Mouse (Mus musculus) thymus, adult 2 months (tissue): ENCODE measurements around the gene Hmbs. TPM values are rescaled to one million over a fixed set of nuclear protein-coding genes. Genes with fewer than 3 reads are reported as not detected.

Experiments used
- DNase-seq: peaks from one replicate; pipeline ENCODE4 v3.0.0; 2021
- H3K27ac ChIP-seq: fragments of 200-500 bp; 2 replicates; pipeline ENCODE4 v1.5.1; 2012; ENCODE audit warnings: low read length, control low read depth; ENCODE audit not compliant: control insufficient read depth, insufficient read depth
- H3K27me3 ChIP-seq: fragments of 200-500 bp; 2 replicates; pipeline ENCODE4 v1.6.1; 2012; ENCODE audit warnings: mild to moderate bottlenecking, low read length, moderate library complexity, mixed read lengths; ENCODE audit not compliant: control insufficient read depth, insufficient read depth
- H3K36me3 ChIP-seq: fragments of 200-500 bp; 2 replicates; pipeline ENCODE4 v1.6.1; 2012; ENCODE audit warnings: mild to moderate bottlenecking, low read length, moderate library complexity; ENCODE audit not compliant: control insufficient read depth, insufficient read depth
- H3K4me1 ChIP-seq: fragments of 200-500 bp; replicated peaks from 2 replicates; pipeline ENCODE4 v1.6.1; 2012; ENCODE audit warnings: low read length; ENCODE audit not compliant: control insufficient read depth, insufficient read depth
- H3K4me3 ChIP-seq: fragments of 200-500 bp; 2 replicates; pipeline ENCODE4 v1.5.1; 2012; ENCODE audit warnings: mild to moderate bottlenecking, low read length, control low read depth, moderate library complexity; ENCODE audit not compliant: control insufficient read depth, insufficient read depth
- CTCF ChIP-seq: fragments of 200-500 bp; IDR thresholded peaks from 2 replicates; pipeline ENCODE4 v1.5.1; 2012; ENCODE audit warnings: mild to moderate bottlenecking, control low read depth, low read length, moderate library complexity, borderline replicate concordance; ENCODE audit not compliant: control insufficient read depth, poor library complexity, insufficient read depth; ENCODE audit errors: extremely low read depth
- POLR2A ChIP-seq: fragments of 200-500 bp; IDR thresholded peaks from 2 replicates; pipeline ENCODE4 v1.6.1; 2012; ENCODE audit warnings: mild to moderate bottlenecking, low read length, control low read depth, moderate library complexity; ENCODE audit not compliant: control insufficient read depth, poor library complexity, insufficient read depth; ENCODE audit errors: extremely low read depth
- WGBS: fragments of 180-500 bp; shearing (Covaris S2); methylation state at CpG from one replicate; pipeline ENCODE4 v1.1.7; 2018; 5-methylcytosine and 5-hydroxymethylcytosine counted together
- polyA plus RNA-seq: library from polyadenylated mRNA; depleted of rRNA; stranded (reverse); fragments of >200 nt; gene quantifications from 2 replicates; pipeline ENCODE4 v1.2.3, GENCODE M21; 2012

Hmbs gene
- polyA plus RNA-seq, 1 experiment: 42.2 TPM

- WGBS: under 1% methylated on average over 44 of the region's 44 CpGs
- TF ChIP-seq CTCF: no peak
- peak; percentile 57; the same call in 1 of the 2 replicates for TF ChIP-seq POLR2A
- Histone ChIP-seq H3K27me3 (no peaks in the 10 kb centered on the region), H3K27ac (peak within 1 kb of the TSS; percentile 65), H3K4me3 (peak within 1 kb of the TSS; percentile 95), H3K36me3 (peaks cover 20% of the 10 kb centered on the region), H3K4me1 (peaks cover 3% of the 10 kb centered on the region)
- peak; percentile 94 for DNase-seq
These were observed 17.3 kb upstream of the Hmbs start, which contains the start of gene Vps11 for GRCm38 (mm10) chr9:44361190-44361917. Gene Vps11 (minus strand): TSS chr9:44361670.

- 64% methylated on average over 4 of the region's 4 CpGs for WGBS
- no peak for TF ChIP-seq POLR2A
- TF ChIP-seq CTCF: no peak
- H3K27me3 ChIP-seq: no peaks in the 10 kb centered on the region
- peak; percentile 47 for DNase-seq
- H3K4me1 ChIP-seq: peaks cover 3% of the 10 kb centered on the region
- H3K36me3 ChIP-seq: peaks cover 61% of the 10 kb centered on the region
- no peak overlapping the region for H3K4me3 ChIP-seq
- H3K27ac ChIP-seq: no peak overlapping the region
These were observed 13.2 kb upstream of the Hmbs start for GRCm38 (mm10) chr9:44357207-44357606.

DNA sequence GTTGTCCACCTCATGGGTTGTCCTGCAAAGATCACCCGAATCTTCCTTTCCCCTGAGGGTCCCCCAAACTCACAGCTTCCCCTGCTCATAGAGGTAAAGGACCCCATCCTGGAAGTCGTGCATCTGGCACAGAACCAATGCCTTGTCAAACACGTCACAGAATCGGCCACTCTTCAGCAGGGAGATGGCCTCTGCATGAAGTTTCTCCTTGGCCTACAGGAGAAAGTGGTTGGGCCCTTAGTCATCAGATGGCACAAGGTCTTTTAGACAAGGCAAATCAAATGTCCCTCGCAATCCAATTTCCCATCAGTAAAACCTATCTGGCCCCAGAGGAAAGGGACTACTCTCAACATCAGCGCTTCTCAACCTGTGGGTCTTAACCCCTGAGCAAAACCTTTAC lies 9.1 kb upstream of the Hmbs start:
- Histone ChIP-seq H3K27ac (no peak overlapping the region), H3K36me3 (peaks cover 87% of the 10 kb centered on the region), H3K27me3 (no peaks in the 10 kb centered on the region), H3K4me1 (peaks cover 3% of the 10 kb centered on the region), H3K4me3 (no peak overlapping the region)
- TF ChIP-seq CTCF (no peak), POLR2A (no peak)
- DNase-seq: no peak
- 95% methylated on average over 6 of the region's 6 CpGs for WGBS

- DNase-seq: no peak
- WGBS: 98% methylated on average over 10 of the region's 10 CpGs
- peaks cover 3% of the 10 kb centered on the region for H3K4me1 ChIP-seq
- H3K27ac ChIP-seq: no peak overlapping the region
- H3K36me3 ChIP-seq: peaks cover 86% of the 10 kb centered on the region
- no peak for TF ChIP-seq CTCF
- TF ChIP-seq POLR2A: no peak
- no peak overlapping the region for H3K4me3 ChIP-seq
- no peaks in the 10 kb centered on the region for H3K27me3 ChIP-seq
These were observed 8.3 kb upstream of the Hmbs start for GRCm38 (mm10) chr9:44352337-44352736.

- Histone ChIP-seq H3K27me3 (no peaks in the 10 kb centered on the region), H3K36me3 (peaks cover 79% of the 10 kb centered on the region), H3K4me3 (no peak overlapping the region), H3K4me1 (no peaks in the 10 kb centered on the region), H3K27ac (no peak overlapping the region)
- no peak for TF ChIP-seq CTCF
- TF ChIP-seq POLR2A: no peak
- DNase-seq: no peak
- 98% methylated on average over 4 of the region's 4 CpGs for WGBS
These were observed 7.4 kb upstream of the Hmbs start for GRCm38 (mm10) chr9:44351396-44351795.

- no peak overlapping the region for H3K27ac ChIP-seq
- no peak overlapping the region for H3K4me3 ChIP-seq
- no peaks in the 10 kb centered on the region for H3K27me3 ChIP-seq
- TF ChIP-seq POLR2A (no peak), CTCF (no peak)
- DNase-seq: no peak
- peaks cover 50% of the 10 kb centered on the region for H3K36me3 ChIP-seq
- H3K4me1 ChIP-seq: peaks cover under 1% of the 10 kb centered on the region
- 98% methylated on average over 4 of the region's 4 CpGs for WGBS
These were observed 4.5 kb upstream of the Hmbs start for GRCm38 (mm10) chr9:44348546-44348945.
